Mouse (Mus musculus): ENCODE results near the gene Nup153.

The Nup153 gene

DNA sequence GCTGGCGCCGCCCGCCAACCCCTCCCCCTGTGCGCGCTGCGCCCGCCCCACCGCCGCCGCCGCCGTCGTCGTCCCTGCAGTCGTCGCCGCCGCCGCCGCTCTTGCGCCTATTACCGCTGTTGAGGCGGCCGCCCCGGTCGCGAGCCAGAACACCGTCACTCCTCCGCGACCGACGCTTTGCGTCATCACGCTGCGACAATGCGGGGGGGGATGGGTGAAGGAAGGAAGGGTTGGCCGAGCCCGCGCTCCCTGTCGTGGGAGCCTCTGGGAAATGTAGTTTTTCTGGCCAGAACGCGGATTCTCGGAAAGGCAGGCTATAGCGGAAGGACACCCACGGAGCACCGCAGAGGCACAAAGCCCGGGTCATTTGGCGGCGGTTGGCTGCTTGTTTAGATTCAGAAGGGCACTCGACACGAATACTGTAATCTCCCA lies at the start of gene Nup153:
Nup153 (minus strand) TSS at position 104 of the 432 bp plus-strand sequence.
- peak; percentile 100 for DNase-seq (ENCODE audit: low spot score)

GRCm38 (mm10) chr13:46777461-46777860 lies 49.7 kb upstream of the Nup153 start:
- DNase-seq (ENCODE audit: low spot score) = no peak

DNA sequence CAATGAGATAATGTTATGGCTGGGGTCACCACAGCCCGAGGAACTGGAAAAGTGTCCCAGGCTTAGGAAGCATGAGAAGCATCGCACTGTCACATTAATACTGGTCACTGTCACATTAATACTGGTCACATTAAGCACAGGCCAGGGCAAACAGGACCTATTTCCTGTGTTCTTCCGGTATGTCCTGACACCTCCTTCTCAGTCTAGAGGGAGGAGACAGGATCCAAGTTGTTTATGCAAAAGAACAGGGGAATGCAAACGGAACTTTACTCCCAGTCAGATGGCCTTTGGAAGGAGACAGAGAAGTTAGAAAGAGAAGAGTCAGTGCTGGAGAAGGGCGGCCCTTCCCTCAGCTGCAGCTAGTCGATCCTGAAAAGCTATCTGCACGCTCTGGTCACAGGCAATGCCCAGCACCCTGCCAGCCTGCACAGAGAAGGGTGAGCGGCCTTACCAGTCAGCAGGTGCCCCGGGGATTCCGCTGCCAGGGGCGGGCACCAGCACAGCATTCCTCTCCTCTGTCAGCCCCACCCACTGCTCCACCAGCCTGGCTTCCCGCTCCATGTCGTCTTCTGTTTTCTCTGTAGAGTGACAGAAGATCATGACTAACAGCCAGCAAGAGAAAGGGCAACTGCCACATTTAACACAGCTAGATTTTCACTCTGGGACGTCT lies 49.0 kb upstream of the Nup153 start:
- no peak for DNase-seq (ENCODE audit: low spot score)

GRCm38 (mm10) chr13:46774998-46775397 lies 47.3 kb upstream of the Nup153 start:
- DNase-seq (ENCODE audit: low spot score) = no peak

- DNase-seq (ENCODE audit: low spot score) = no peak
Measured at GRCm38 (mm10) chr13:46772581-46772980, 44.8 kb upstream of the Nup153 start.

DNA sequence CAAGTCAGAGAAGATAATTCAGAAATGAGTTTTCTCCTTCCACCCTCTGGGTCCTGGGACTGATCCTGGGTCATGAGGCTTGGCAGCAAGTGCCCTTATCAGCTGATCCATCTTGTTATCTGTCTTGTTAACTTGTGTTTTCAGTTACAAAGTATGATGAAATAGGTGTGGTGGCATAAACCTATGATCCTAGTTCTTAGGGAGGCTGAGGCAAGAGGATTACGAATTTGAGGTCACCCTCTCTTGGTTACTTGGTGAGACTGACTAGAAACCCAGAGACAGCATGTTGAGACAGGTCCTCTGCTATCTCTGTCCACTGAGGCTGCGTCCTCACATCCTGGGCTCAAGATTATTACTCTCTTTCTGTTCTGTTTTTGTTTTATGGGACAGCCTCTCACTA lies 37.6 kb upstream of the Nup153 start:
- no peak for DNase-seq (ENCODE audit: low spot score)

- no peak for DNase-seq (ENCODE audit: low spot score)
Measured at GRCm38 (mm10) chr13:46763210-46763609, 35.5 kb upstream of the Nup153 start.

DNA sequence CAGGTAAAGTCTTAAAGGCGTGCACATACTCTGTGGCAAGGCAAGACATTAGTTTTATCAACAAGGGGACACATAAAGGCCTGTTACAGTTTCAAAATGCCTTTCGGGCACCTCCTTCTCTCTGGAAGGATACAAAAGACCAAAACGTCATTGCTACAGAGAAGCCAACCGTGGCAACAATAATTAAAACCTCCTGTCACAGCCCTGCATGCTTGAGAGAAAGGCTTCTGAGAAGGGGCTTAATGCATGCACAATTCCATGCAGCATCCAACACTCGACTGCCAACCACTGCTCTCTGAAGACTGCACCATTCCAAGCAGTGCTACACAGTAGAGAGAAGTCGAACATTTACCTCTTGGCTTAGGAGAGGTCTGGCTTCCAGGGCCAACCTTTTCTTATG lies 33.2 kb upstream of the Nup153 start:
- no peak for DNase-seq (ENCODE audit: low spot score)

GRCm38 (mm10) chr13:46759281-46759809 lies 31.6 kb upstream of the Nup153 start:
- no peak for DNase-seq (ENCODE audit: low spot score)

- no peak for DNase-seq (ENCODE audit: low spot score)
Measured at GRCm38 (mm10) chr13:46758627-46759026, 30.9 kb upstream of the Nup153 start.

DNA sequence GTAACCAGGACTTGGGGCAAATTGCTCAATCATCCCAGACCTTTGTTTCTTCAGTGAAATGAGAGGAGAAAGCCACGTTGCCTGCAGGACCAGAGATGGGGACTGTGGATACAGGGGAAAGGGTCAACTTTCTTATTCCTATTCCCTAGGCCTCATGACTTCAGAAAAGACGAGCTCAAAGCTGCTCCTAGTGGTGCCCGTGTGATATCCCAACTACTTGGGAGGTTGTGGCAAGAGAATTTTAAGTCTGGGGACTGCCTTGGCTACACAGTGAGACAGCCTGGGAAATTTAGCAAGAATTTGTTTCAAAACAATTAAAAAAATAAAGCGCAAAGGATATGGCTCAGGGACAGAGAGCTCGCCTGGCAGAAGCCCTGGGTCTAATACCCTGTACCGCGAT lies 30.2 kb upstream of the Nup153 start:
- no peak for DNase-seq (ENCODE audit: low spot score)

- no peak for DNase-seq (ENCODE audit: low spot score)
Measured at GRCm38 (mm10) chr13:46753294-46753693, 25.6 kb upstream of the Nup153 start.

DNA sequence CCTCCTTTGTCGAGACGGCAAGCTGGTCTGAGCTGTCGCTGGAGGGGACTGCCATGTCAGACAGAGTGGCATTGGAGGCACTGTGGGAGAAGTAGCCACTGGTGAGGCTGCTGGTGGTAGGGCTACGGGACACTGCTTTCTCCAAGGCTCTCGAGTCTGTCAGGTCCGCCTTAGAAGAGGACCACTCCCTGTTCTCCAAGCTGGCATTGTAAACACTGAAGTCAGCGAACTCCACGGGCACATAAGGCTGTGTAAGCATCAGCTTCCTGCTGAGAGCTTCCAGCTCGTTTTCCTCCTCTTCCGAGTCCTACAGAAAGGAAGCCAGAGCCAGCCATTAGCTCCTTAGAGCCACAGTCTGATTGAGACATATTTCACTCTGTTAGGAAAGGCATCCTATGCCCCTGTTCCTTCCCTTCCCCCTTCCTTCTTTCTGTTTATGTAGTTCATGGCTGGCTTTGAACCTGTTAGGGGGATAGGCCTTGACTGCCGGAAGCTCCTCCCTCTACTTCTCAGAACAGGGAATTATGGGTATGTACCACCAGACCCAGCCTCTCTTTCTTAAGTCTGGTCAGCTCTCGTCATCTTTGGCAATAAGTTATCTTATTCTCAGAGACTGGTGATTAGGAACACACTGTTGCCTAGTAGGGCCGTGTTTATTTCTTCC lies 25.0 kb upstream of the Nup153 start:
- DNase-seq (ENCODE audit: low spot score) = no peak

- DNase-seq (ENCODE audit: low spot score) = no peak
Measured at GRCm38 (mm10) chr13:46748138-46748873, 20.6 kb upstream of the Nup153 start.

DNA sequence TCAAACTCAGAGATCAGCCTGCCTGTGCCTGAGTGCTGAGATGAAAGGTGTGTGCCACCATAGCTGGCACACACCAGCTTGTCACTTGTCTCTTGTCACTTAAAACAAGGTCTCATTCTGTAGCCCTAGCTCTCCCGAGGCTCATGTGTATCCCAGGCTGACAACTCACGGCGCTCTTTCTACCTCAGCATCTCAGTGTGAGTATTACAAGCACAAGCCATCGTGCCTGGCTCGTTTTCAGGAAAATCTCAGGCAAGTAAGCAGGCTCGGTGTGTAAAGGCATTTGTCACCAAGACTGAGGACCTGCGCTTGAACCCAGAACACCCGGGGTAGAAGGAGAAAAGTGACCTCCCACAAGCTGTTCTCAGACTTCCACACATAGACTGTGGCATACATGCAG lies 16.1 kb upstream of the Nup153 start:
- DNase-seq (ENCODE audit: low spot score) = no peak

GRCm38 (mm10) chr13:46742367-46742766 lies 14.6 kb upstream of the Nup153 start:
- no peak for DNase-seq (ENCODE audit: low spot score)

DNA sequence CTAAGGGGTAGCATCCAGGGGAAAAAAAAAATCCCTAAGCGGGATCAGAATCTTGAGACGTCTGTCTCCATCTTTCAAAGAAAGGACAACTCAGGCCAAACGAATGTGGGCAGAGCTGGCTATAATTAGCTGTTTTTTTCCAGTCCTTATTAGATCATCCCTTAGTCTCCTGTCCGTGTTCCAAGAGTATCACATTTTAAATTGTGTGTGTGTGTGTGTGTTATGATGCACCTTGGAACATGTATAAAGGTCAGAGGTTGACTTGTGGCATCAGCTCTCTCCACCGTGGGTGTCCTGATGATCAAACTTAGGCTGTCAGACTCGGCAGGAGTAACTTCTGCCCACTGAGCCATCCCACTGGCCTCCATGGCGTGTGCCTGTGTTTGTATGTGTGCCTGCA lies 11.7 kb upstream of the Nup153 start:
- no peak for DNase-seq (ENCODE audit: low spot score)

DNA sequence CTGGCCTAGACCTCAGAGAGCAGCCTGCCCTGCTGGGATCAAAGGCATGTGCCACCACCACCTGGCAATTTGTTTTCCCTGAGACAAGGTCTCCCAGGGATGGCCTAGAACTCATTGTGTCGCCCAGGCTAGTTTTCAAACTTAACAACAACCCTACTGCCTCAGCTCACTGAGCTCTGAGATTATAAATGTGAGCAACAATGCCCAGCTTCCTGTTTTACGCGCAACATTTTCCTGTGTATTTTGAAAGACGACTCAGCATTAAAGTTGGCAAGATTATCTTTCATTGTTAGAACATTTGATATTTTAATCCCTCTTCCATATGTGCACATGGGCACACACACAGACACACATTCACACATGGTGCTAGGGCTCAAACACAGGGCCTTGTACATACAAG lies 9.7 kb upstream of the Nup153 start:
- DNase-seq (ENCODE audit: low spot score) = no peak

- DNase-seq (ENCODE audit: low spot score) = no peak
Measured at GRCm38 (mm10) chr13:46736479-46736865, 8.7 kb upstream of the Nup153 start.

- DNase-seq (ENCODE audit: low spot score) = peak; percentile 57
Measured at GRCm38 (mm10) chr13:46735808-46736478, 8.2 kb upstream of the Nup153 start.

GRCm38 (mm10) chr13:46735219-46735807 lies 7.6 kb upstream of the Nup153 start:
- DNase-seq (ENCODE audit: low spot score) = no peak

GRCm38 (mm10) chr13:46729998-46730397 lies 2.3 kb upstream of the Nup153 start:
- no peak for DNase-seq (ENCODE audit: low spot score)

Data from testis, postnatal 10 days (tissue).